Mouse (Mus musculus) frontal cortex, postnatal 14 days (tissue): ENCODE measurements around the gene Xrcc1.

Experiments
- DNase-seq, 2 experiments: peaks; one replicate each; pipeline ENCODE4 v3.0.0; 2022; ENCODE audit warnings: low spot score in 2 of 2

Xrcc1 gene

DNA sequence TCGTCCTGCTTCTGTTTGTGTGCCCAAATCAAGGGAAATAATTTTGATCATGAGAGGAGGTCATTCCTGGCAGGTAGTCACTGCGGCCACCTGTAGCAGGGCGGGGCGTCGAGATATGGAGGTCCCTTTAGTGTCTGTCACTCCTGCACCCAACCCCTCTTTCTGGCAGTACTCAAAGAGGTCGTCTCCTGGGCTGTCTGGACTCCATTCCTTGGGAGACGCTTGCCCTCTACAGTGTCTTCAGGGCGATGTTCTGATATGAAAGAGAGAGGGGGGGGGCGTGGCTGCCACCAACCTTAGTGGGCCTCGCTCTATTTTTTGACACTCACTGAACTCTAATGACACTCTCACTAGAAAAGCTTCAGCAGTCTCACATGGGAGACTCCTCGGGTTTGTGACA lies 16.5 kb upstream of the Xrcc1 start:
- DNase-seq = no peak

DNA sequence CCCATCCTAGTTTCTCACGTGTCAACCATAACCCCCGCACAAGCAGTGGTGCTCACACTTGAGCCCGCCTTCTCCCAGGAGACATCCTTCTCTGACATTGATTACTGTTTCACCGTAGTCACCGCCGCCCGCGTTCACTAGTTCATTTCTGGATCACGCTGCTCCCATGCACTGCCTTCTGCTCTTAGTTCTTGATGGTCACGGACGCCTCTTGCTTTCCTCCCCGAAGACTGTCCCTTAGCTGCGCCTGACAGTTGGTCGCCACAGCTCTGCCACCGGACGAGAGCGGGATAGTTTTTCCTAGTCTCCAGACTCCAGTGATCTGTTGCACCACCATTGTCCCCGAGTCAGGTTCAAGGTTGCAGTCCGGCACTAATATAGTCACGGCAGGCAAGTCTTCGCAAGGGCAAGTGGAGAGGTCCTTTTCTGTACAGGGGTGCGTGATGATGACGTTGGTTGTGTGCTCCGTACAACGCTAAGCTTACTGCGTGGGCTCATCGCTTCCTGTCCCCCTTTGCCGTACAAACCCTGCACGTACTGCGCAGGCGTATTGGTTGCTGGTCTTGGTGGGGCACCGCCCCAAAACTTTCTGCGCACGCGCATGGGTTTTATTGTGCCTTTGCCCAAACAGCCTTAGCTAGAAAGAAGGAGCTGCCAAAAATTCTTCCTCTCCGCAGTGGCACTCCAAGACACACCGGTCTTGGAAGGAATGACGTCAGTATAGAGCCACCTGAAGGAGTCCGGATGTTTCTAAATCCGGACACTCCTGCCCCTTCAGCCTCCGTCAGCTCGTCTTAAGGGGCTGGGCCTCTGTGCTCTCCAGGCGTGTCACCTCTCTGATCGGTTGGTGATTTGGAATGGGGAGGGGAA lies 15.8 kb upstream of the Xrcc1 start, which contains the start of gene Irgq:
TSS of gene Irgq (plus strand) at position 628 of the 870 bp plus-strand sequence.
- peak; percentile 97 to 98 for DNase-seq

DNA sequence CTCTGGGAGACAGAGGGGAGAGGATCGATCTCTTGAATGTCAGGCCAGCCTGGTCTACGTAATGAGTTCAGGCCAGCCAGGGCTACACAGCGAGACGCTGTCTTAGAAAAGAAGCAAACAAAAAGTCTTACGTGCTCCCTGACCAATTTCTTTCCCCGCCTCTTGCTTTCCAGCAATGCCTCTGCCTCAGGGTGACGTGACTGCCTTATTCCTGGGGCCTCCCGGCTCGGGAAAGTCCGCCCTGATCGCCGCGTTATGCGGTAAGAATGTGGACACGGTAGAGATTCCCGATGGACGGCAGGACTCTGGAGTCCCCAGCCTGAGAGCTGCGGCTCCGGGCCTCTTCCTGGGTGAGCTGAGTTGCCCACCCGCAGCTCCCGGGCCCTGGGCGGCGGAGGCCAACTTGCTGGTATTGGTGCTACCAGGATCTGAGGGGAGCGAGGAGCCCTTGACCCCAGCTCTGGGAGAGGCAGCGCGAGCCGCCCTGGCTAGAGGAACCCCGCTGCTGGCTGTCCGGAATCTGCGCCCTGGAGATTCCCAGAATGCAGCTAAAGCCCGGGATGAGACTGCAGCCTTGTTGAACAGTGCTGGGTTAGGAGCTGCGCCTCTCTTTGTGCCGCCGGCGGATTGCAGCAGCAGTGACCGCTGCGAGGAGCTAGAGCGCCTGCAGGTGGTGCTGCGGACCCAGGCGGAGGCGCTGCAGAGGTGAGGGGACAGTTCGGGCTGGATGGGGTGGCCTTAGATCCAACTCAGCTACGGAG lies 14.7 kb upstream of the Xrcc1 start:
- peak; percentile 64 to 73 for DNase-seq

DNA sequence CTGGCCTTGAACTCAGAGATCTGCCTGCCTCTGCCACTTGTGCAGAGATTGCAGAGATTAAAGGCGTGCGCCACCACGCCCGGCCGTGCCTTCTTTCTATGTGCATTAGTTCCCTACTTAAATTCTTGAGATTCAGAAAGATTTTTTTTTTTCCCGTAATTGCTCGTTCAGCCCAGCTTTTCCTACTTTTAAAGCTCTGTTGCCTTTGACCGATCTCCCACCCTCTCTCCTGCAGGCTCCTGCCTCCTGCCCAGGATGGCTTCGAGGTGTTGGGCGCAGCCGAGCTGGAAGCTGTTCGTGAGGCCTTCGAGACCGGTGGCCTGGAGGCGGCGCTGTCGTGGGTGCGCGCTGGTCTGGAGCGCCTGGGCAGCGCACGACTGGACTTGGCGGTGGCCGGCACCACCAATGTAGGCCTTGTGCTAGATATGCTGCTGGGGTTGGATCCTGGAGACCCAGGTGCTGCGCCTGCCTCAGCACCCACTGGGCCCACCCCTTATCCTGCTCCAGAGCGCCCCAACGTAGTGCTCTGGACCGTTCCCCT lies 13.0 kb upstream of the Xrcc1 start:
- no peak for DNase-seq

DNA sequence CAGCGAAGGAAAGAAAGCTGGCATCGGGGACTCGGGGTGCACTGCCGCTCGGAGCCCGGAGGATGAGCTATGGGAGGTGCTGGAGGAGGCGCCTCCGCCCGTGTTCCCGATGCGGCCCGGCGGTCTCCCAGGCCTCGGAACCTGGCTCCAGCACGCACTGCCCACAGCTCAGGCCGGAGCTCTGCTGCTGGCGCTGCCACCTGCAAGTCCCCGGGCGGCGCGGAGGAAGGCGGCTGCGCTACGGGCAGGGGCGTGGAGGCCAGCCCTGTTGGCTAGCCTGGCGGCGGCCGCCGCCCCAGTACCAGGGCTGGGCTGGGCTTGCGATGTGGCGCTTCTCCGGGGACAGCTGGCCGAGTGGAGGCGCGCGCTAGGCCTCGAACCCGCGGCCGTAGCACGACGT lies 12.3 kb upstream of the Xrcc1 start:
- DNase-seq = no peak

DNA sequence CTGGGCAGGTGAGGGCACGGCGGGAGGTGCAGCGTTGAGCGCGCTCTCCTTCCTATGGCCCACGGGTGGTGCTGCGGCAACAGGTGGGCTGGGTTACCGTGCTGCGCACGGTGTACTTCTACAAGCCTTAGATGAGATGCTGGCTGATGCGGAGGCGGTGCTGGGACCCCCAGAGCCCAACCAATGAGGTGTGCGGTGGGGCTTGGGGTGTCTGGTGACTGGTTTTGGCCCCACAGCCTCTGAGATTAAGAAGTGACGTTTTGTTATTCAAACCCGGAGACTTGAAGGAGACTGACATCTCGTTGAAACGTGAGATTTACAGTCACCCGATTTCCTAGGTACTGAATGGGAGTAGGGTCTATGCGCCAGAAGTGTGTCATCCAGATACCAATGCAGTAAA lies 11.8 kb upstream of the Xrcc1 start:
- DNase-seq = no peak

DNA sequence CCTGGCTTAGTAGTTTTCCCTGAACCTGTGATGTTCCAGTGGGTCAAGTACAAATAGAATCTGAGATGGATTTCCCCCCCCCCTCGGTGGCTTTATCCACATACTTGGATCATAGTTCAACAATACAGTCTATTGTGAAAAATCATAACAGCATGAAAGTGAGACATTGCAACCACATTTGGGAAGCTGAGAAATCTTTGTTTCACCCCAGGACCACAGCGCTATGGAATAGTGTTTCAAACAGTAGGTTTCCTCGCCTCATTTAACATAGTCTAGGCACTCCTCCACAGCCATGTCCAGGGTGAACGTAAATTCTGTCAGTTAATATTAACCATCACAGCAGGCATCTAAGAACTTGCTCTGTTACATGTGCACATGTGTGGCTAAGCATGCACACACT lies 9.0 kb upstream of the Xrcc1 start:
- DNase-seq = no peak

DNA sequence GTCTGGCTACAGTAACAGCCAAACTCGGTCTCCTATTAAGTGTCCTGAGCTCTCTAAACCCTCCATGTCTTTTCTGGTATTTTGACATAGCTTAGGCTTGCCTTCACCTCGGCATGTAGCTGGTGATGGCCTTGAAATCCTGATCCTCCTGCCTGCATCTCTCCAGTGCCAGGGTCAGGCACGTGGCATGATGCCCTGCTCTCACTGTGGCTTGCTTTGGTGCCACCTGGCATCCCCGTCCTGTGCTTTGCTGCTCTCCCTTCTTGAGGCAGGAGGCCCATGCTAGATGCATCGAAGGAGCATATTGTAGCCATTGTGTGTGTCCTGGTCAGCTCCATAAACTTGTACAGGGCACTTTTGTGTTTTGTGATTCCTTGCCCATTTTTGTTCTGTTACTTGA lies 8.5 kb upstream of the Xrcc1 start:
- DNase-seq = no peak

DNA sequence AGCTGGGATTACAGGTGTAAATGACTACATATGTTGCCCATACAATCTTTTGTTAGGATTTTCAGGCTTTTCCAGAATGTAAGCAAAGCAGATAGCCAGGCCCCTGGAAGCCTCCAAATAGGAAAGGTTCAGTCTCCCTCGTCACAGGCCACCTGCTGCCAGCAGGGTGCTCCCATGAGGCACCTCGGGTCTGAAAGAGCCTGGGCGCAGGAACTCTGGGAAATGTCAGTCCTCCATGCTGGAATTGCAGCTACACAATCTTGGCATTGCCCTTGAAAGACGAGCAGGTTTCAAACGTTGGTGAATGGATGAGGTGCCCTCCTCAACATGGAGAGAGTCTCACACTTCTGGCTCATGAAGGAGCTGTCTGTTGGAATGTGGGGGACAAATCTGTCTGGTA lies 7.9 kb upstream of the Xrcc1 start:
- no peak for DNase-seq

DNA sequence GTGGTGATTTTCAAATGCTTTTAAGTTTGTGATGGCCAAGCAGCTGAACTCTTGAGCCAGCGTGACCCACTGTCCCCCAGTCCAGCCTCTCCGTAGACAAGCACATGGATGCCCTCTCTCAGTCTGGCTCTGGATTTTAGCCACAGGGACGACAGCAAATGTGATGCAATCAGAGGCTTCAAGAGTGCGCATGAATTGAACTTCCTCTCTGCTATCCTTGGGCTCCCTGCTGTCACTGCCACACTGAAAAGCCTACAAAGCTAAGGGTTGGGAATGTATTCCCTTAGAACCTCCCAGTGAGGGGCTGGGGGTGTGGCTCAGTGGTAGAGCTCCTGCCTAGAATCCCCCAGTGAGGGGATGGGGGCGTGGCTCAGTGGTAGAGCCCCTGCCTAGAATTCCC lies 7.4 kb upstream of the Xrcc1 start:
- DNase-seq = no peak

DNA sequence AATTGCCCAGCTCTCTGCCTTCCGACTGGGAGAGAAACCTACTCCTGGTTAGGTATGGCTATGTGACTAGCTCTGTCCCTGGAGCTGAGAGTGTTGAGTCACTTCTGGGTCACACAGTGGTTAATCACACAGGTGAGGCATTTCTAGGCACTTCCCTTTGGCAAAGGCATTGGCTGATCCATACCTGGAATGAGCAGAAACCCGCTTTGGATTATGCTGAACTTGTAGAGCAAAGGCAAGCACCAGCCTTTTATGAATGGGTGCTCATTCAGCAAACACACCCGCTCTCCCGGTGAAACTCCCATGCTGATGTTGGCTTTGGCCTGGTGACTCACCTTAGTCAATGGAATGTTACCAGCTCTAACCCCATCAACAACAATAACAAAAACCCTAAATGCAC lies 6.4 kb upstream of the Xrcc1 start:
- DNase-seq = no peak

DNA sequence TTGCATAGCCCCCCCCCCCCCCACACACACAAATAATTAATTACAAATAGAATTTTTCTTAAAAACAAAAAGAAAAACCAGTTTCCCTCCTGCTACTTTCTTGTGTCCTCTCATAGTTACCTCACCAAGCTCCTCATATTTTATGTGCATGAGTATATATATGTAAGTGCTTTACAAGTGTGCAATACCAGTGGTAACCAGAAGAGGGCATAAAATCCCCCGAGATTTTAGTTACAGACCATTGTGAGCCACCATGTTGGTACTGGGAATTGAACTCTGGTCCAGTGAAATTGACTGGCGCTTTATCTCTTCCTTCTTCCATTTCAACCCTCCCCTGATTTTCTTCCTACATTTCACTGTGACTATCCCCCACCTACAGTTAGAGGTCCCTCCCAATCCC lies 1.6 kb upstream of the Xrcc1 start:
- DNase-seq = no peak

DNA sequence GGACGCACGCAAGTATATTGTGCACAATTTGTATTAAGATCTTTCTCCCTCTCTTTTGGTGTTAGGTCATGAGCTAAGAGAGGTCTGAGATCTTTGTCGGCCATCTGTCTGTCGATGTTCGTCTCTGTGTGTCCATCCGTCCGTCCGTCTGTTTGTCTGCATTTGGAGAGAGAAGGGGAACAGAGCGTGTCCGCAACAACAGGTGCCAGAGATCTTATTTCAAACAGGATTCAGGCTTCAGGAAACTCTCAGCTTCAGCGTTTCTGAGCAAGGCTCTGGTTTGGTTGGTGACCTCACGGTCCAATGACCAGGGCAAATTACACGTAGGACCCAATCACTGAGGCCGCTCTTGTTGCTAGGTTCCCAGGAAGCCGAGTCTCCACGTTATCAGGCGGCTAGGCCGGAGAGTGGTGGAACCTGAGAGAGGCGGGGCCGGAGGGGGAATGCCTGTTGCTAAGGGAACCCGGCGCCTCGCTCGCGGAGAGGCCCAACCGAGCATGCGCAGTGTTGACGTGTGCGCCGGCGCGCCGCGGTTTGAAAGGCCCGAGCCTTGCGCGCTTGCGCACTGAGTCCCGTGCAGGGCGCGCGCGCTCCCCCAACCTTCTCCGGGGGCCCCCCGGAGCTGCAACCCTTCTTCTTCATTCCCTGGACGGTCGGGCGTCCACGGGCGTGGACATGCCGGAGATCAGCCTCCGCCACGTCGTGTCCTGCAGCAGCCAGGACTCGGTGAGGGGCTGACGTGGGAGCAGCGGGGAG lies 723 bp downstream of the Xrcc1 start:
- peak; percentile 98 to 99 for DNase-seq

DNA sequence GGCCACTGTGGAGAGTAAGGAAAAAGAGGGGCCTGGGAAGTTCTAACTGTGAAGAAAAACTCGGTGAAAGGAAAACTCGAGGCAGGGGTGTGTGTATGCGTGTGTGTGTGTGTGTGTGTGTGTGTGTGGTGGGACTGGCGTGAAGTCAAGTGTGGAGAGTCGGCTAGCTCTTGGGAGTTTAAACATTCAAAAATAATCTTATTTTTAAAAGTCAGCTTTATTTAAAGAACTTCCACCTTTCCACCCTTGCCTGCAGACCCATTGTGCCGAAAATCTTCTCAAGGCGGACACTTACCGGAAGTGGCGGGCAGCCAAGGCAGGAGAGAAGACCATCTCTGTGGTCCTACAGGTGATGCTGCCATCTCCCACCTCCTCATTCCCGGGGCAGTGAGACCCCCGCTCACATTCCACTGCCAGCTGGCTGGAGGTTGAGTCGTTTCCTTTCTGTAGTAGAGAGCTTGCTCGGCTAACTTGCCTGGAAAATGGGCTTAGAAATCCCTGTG lies 1.5 kb downstream of the Xrcc1 start:
- no peak for DNase-seq

DNA sequence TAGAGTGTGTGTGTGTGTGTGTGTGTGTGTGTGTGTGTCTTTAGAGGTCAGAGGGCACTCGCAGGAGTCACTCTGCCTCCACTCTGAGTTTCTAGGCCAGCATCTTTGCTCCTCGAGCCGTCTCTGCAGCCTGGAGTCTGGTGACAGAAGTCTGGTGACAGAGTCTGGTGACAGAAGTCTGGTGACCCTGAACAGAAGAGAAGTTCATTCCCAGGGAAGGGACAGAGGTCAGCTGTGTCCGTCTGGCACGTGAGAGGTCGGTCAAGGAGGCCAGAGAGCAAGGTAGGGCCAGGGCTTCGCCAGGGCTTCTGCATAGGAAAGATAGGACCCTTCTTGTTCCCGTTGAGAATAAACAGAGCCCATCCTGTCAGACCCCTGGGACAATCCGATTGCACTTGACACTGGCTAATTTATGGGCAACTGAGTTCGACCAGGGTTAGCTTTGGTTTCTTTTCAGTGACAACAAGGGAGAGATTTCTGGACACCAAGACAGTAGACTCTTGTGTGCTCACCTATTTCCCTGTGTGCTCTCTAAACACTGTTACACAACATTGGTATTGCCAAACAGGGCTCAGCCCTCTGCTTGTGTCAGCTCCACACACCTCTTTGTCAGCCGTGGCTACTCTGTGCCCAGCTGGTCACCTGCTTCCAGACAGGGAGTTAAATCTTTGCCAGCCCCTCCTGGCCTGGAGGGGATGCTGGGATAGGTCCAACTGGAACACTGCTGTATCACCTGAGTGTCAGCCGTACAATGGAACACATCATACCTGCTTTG lies 6.1 kb downstream of the Xrcc1 start:
- DNase-seq = no peak

DNA sequence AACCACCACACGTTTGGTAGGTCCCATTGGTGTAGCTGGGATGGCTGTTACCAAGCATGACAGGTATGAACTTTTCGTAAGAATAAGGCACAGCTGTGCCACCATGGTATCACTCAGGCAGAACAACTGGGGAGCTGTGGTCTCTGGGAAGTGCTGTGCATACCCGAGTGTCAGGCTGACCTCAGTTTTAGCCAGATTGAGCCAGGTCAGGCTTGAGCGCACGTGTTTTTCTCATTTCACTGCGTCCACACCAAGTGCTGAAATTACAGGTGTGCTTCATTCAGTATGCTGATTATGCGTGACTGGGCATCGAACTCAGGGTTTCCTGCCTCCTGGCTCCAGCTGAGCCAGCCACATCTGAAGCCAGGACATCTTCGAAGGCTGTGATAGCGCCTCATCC lies 9.7 kb downstream of the Xrcc1 start:
- no peak for DNase-seq

DNA sequence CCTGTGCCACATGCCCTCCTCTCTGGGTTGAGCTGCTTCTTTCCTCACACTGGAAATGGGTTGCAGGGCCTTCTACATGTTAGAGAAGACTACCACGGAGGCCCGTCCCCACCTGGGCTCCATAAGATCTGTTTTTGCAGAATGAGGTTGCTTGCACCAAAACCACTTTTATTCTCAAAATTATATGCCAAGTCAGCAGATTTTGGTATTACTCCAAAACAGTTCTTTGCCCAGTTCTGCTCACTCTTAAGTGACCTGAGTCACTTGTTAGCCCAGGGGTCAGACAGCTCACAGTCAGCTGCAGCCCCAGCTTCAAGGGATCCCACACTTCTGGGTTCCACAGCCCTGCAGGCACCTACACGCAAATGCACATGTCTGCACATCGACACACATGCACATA lies 15.4 kb downstream of the Xrcc1 start:
- no peak for DNase-seq

DNA sequence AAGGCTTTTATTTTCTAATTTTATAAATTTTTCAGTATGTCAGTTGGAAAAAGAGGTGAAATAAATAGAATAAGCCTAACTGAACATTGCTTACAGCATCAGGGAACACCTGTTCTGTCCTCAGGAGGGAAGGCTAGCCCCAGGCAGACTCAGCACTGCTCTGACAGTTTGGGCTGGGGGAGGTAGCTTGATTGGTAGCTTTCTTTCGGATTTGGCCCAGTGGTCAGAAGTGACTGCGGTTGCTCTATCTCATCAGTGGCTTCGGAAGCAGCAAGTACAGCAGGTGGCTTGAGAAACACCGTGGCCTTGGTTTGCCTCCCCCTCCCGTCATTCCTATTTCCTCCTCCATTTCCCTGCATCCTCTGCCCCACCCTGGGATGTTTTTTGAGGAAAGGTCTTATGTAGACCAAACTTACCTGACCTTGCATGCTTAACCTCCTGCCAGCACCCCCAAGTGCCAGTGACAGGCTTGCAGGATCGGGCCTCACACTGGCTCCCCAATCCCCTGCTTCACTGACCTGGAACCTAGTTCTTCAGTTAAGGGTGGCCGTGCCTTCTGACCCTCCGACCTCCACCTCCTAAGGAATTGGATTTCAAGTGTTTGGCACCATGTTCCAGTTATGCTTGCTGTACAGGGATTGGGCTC lies 17.2 kb downstream of the Xrcc1 start:
- DNase-seq = no peak

DNA sequence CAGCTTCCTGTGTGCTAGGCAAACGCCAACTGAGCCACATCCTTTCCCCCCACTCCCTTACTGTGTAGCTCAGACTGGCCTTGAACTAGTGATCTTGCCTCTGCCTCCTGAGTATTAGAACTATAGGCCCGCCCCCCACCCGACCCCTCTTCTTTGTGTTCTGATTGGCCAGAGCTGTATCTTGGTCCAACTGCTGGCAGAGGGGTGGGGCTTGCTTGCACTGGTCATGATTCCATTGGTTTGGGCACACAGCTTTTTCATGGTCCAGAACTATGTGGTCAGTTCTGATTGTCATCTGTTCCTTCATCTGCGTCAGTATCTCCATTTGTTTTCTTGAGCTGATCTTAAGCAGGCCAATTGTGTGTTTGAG lies 17.7 kb downstream of the Xrcc1 start:
- DNase-seq = no peak

DNA sequence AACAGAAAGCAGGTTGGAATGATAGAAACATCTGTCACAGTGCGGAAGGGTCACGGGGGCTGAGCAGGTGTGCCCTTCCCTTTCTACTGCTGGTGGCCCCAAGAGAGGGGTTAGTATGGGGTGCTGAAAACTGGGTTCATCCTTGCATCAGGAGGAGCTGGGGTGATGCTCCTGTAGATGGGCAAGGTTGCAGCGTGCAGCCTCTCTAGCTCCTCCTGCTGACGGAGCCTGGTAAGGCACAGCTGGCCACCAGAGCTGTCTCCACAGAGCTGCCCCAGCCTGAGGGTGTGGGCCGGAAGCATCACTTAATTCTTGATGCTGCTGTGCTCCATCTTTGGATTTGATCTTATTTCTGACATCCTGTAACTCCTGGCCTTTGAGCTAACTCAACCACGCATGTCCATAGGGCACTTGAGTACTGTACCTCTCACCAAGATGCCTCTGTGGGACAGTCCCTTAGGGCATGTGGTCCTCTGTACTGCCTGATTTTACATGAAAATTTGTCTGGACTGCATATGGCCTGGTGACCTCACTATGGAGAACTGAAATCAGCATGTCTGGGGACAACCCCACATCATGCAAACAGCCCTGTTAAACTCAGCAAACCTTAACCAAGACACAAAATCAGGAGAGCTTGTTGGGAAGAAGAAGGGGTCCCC lies 18.6 kb downstream of the Xrcc1 start:
- DNase-seq = peak in 1 of 2 experiments; percentile 53
